In the genomic region with DNA sequence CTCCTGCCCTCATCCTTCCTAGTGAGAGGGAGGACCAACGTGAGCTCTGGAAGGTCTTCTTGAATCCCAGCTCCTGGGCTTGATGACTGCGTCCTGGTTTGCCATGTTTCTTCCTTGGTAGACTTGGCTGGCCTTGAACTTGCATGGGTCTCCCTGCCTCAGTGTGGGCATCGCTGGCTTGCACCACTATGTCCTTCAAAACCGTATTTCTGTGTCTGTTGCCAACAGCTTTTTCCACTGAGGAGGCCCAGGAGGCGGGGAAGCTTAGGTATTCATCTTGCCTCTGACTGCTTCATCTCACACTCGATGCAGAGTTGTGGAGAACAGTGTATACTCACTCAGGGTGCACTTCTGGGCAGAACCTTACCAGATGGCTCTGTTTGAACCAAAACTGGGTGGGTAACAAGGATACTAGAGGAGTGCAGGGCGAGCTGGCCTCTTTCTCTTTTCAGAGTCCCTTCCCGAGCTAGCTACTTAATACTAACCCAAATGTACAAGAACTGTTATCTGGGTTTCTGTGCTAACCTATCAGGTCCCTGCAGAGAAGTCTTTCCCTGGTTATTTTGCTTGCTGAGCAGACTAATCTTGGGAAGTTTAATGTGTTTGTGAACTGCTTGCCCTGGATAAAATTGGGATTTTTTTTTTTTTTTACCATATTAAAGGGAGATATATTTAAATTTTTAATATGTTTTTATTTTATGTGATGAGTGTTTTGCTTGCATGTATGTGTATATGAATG, we compare ENCODE assay signal across 9 mouse cellular contexts. TPM values are rescaled to one million over a fixed set of nuclear protein-coding genes. Genes with fewer than 3 reads are reported as not detected.
DNase-seq lines count a peak whose midpoint lies in the region; ATAC-seq and TF ChIP-seq lines count a peak whose summit lies in the region.
"Had no signal": no experiment of that assay in that cellular context is flagged by ENCODE, and none has a peak within 500 bp of the region (broad histone marks: within the 10 kb centered on the region; RNA-seq: fewer than 3 reads in every experiment).

No protein-coding gene starts in this region.

- TF ChIP-seq CTCF in cortical plate, adult 2 months (IDR thresholded peaks at IDR 0.05; ENCODE audit: extremely low read depth, insufficient read depth, low read length), result no peak

- intact Hi-C loops in left cerebral cortex, postnatal 25 days (cut with DNase I), result loop anchor here (1.0 kb wide), 1 partner anchor 72 kb away; no protein-coding TSS in a partner anchor

- H3K9me3 ChIP-seq in heart, embryonic 15.5 days (replicated peaks), result no peaks in the 10 kb centered on the region
- H3K9me3 ChIP-seq in neural tube, embryonic 15.5 days (replicated peaks), result no peaks in the 10 kb centered on the region

- no peak for TF ChIP-seq POLR2A in cortical plate, adult 2 months (IDR thresholded peaks at IDR 0.05; ENCODE audit: extremely low read depth, insufficient read depth, low read length)

- no peak for ATAC-seq in heart, embryonic 15.5 days (replicated peaks; ENCODE audit: insufficient number of reproducible peaks, insufficient read depth, low FRiP score, low read depth)
- peak; percentile 6; the same call in 1 of the 2 replicates for ATAC-seq in neural tube, embryonic 15.5 days (ENCODE audit: low FRiP score)

- H3K4me3 ChIP-seq in cortical plate, adult 2 months (ENCODE audit: insufficient read depth, low read length), result peak overlapping the region; percentile 76
- H3K4me3 ChIP-seq in heart, embryonic 15.5 days, result peak overlapping the region; percentile 92
- H3K4me3 ChIP-seq in neural tube, embryonic 15.5 days (replicated peaks), result peak overlapping the region; percentile 94

- H3K27ac ChIP-seq in cortical plate, adult 2 months (ENCODE audit: insufficient read depth, low read length), result no peak overlapping the region
- H3K27ac ChIP-seq in heart, embryonic 15.5 days, result peak overlapping the region; percentile 94
- peak overlapping the region; percentile 88 for H3K27ac ChIP-seq in neural tube, embryonic 15.5 days (replicated peaks)

- peak overlapping the region; percentile 83 for H3K4me2 ChIP-seq in heart, embryonic 15.5 days
- H3K4me2 ChIP-seq in neural tube, embryonic 15.5 days, result peak overlapping the region; percentile 65

- no peaks in the 10 kb centered on the region for H3K27me3 ChIP-seq in heart, embryonic 15.5 days
- H3K27me3 ChIP-seq in neural tube, embryonic 15.5 days (replicated peaks), result no peaks in the 10 kb centered on the region

- WGBS in heart, embryonic 15.5 days, result 14% methylated on average over 8 of the region's 8 CpGs
- WGBS in neural tube, embryonic 15.5 days, result 18% methylated on average over 8 of the region's 8 CpGs

- DNase-seq in left cerebral cortex, postnatal 25 days (ENCODE audit: low spot score in 2 of 2), result peak; percentile 13 to 16
- DNase-seq in left cerebral cortex, adult 9 months (ENCODE audit: low spot score in 2 of 2), result no peak
- DNase-seq in MN1 (ENCODE audit: low spot score) (peak; percentile 48), liver (peak; percentile 24)
- no peak for DNase-seq in natural killer cell, adult 2 months (ENCODE audit: low spot score in 2 of 2)

- peak overlapping the region; percentile 85 for H3K9ac ChIP-seq in heart, embryonic 15.5 days
- peak overlapping the region; percentile 92 for H3K9ac ChIP-seq in neural tube, embryonic 15.5 days (replicated peaks)

- H3K4me1 ChIP-seq in cortical plate, adult 2 months (ENCODE audit: control insufficient read depth, insufficient read depth, low read length), result peaks cover 10% of the 10 kb centered on the region
- peaks cover 23% of the 10 kb centered on the region for H3K4me1 ChIP-seq in heart, embryonic 15.5 days (replicated peaks)
- peaks cover 18% of the 10 kb centered on the region for H3K4me1 ChIP-seq in neural tube, embryonic 15.5 days

- 0 out of 2 replicates have a peak, but pooled peaks cover 12% of the 10 kb centered on the region for H3K36me3 ChIP-seq in heart, embryonic 15.5 days
- H3K36me3 ChIP-seq in neural tube, embryonic 15.5 days, result peaks cover 18% of the 10 kb centered on the region

RNA-seq across cellular contexts. Expression of gene Zfp346, which starts 1.0 kb away (rescaled TPM):
- 10 to 100 TPM; 38.2 to 40.0 TPM for total RNA-seq in left cerebral cortex, postnatal 25 days (2021)
- polyA plus RNA-seq in cortical plate, adult 2 months (2012; rRNA removed), result 41.0 and 41.1 TPM in 2 replicates
- polyA plus RNA-seq in heart, embryonic 15.5 days (2015; fragmentation: Nextera tagmentation; extraction: Ambion mirVana), result 16.6 and 21.2 TPM in 2 replicates
- 27.8 and 29.9 TPM in 2 replicates for polyA plus RNA-seq in neural tube, embryonic 15.5 days (2015; fragmentation: Nextera tagmentation; extraction: Ambion mirVana)

RNA-seq across cellular contexts. Expression of gene Uimc1, which starts 6.0 kb away (rescaled TPM):
- total RNA-seq in left cerebral cortex, postnatal 25 days (2021), result 10 to 100 TPM; 14.4 to 19.2 TPM
- 17.2 and 18.7 TPM in 2 replicates for polyA plus RNA-seq in cortical plate, adult 2 months (2012; rRNA removed)
- 14.9 and 16.4 TPM in 2 replicates for polyA plus RNA-seq in heart, embryonic 15.5 days (2015; fragmentation: Nextera tagmentation; extraction: Ambion mirVana)
- 17.3 and 19.4 TPM in 2 replicates for polyA plus RNA-seq in neural tube, embryonic 15.5 days (2015; fragmentation: Nextera tagmentation; extraction: Ambion mirVana)

RNA-seq across cellular contexts. Expression of gene Gm17617, which starts 27.2 kb away (rescaled TPM):
- not detected for total RNA-seq in left cerebral cortex, postnatal 25 days (2021)
- not detected in 2 replicates for polyA plus RNA-seq in cortical plate, adult 2 months (2012; rRNA removed)
- polyA plus RNA-seq in heart, embryonic 15.5 days (2015; fragmentation: Nextera tagmentation; extraction: Ambion mirVana), result not detected in 2 replicates
- not detected in 2 replicates for polyA plus RNA-seq in neural tube, embryonic 15.5 days (2015; fragmentation: Nextera tagmentation; extraction: Ambion mirVana)
- total RNA-seq: adrenal gland, postnatal 4 days had no signal

RNA-seq across cellular contexts. Expression of gene Fgfr4, which starts 46.3 kb away (rescaled TPM):
- total RNA-seq in left cerebral cortex, postnatal 25 days (2021), result under 1 TPM; 0.21 to 0.27 TPM
- 0.08 and 0.10 TPM in 2 replicates for polyA plus RNA-seq in cortical plate, adult 2 months (2012; rRNA removed)
- 0.72 and 2.0 TPM in 2 replicates for polyA plus RNA-seq in heart, embryonic 15.5 days (2015; fragmentation: Nextera tagmentation; extraction: Ambion mirVana)
- polyA plus RNA-seq in neural tube, embryonic 15.5 days (2015; fragmentation: Nextera tagmentation; extraction: Ambion mirVana), result 1.7 and 2.2 TPM in 2 replicates

Comparison
In these comparisons a context has a peak if more than half of its experiments do, and no peak if none do; other contexts are left out.
1. DNase-seq: peak in left cerebral cortex, postnatal 25 days (2 of 2), MN1 (single experiment) and liver (single experiment); none in left cerebral cortex, adult 9 months (0 of 2) and natural killer cell, adult 2 months (0 of 2).
2. Peak in every context shown above with its lines, with median percentiles within 50 percentile points of each other: H3K4me3 ChIP-seq.